Mouse (Mus musculus) MEL (cell line): ENCODE results near the gene Hmgcs1. TPM values are rescaled to one million over a fixed set of nuclear protein-coding genes. Genes with fewer than 3 reads are reported as not detected.
A peak's percentile ranks its signal among the peaks of the same experiment; 100 is the strongest.

ENCODE experiments used
- DNase-seq: peaks from one replicate; pipeline ENCODE4 v3.0.0; 2011; ENCODE audit warnings: low read depth, low spot score
- H3K27ac ChIP-seq: 2 replicates; pipeline ENCODE4 v1.5.1; 2012; ENCODE audit warnings: low read depth, mild to moderate bottlenecking, control low read depth, low read length, moderate library complexity; ENCODE audit not compliant: control insufficient read depth
- H3K27me3 ChIP-seq, 2 experiments: fragments of 150-350 bp in 1 of 2; sonication (generic) in 1 of 2; 2 replicates each; pipeline ENCODE4 v1.6.1; 2012; ENCODE audit warnings: low read length in 2 of 2, mild to moderate bottlenecking in 2 of 2, improper control_type of control experiment in 1 of 2, moderate library complexity in 1 of 2; ENCODE audit not compliant: insufficient read depth in 2 of 2, control insufficient read depth in 1 of 2
- H3K36me3 ChIP-seq, 2 experiments: 2 replicates each; pipeline ENCODE4 v1.6.1; 2012 to 2014; ENCODE audit warnings: low read length in 2 of 2, improper control_type of control experiment in 1 of 2, inconsistent platforms in 1 of 2, mild to moderate bottlenecking in 1 of 2; ENCODE audit not compliant: insufficient read depth in 2 of 2, control insufficient read depth in 1 of 2
- H3K4me1 ChIP-seq, 2 experiments: fragments of 150-350 bp in 1 of 2; sonication (generic) in 1 of 2; 2 replicates each; pipeline ENCODE4 v1.6.1; 2012; ENCODE audit warnings: low read length in 2 of 2, improper control_type of control experiment in 1 of 2, mild to moderate bottlenecking in 1 of 2; ENCODE audit not compliant: insufficient read depth in 2 of 2, control insufficient read depth in 1 of 2
- H3K4me3 ChIP-seq, 2 experiments: fragments of 150-350 bp in 1 of 2; sonication (generic) in 1 of 2; 2 replicates each; pipeline ENCODE4 v1.5.1; 2012; ENCODE audit warnings: low read depth in 2 of 2, low read length in 2 of 2, mild to moderate bottlenecking in 2 of 2, moderate library complexity in 2 of 2, control low read depth in 1 of 2, improper control_type of control experiment in 1 of 2; ENCODE audit not compliant: control insufficient read depth in 1 of 2, insufficient read depth in 1 of 2
- H3K79me2 ChIP-seq: 2 replicates; pipeline ENCODE4 v1.6.1; 2012; ENCODE audit warnings: mild to moderate bottlenecking, low read length, moderate library complexity; ENCODE audit not compliant: control insufficient read depth, poor library complexity, insufficient read depth
- H3K9ac ChIP-seq: 2 replicates; pipeline ENCODE4 v1.6.1; 2012; ENCODE audit warnings: low read depth, mild to moderate bottlenecking, control low read depth, low read length, moderate library complexity; ENCODE audit not compliant: control insufficient read depth, poor library complexity, severe bottlenecking
- H3K9me3 ChIP-seq: fragments of 150-350 bp; sonication (generic); replicated peaks from 2 replicates; pipeline ENCODE4 v1.6.1; 2012; ENCODE audit warnings: mild to moderate bottlenecking, low read length, improper control_type of control experiment, moderate library complexity; ENCODE audit not compliant: insufficient read depth
- CHD1 ChIP-seq: IDR thresholded peaks from 2 replicates; pipeline ENCODE4 v1.6.1; 2012; ENCODE audit warnings: low read depth, mild to moderate bottlenecking, inconsistent platforms, low read length, improper control_type of control experiment
- CTCF ChIP-seq, 3 experiments: IDR thresholded peaks in 2 of 3; conservative IDR thresholded peaks in 1 of 3; 2 replicates each; pipeline ENCODE4 v1.5.1; 2011 to 2012; ENCODE audit warnings: low read length in 3 of 3, low read depth in 2 of 3, mild to moderate bottlenecking in 2 of 3, improper control_type of control experiment in 1 of 3, inconsistent platforms in 1 of 3, mixed read lengths in 1 of 3, moderate library complexity in 1 of 3; ENCODE audit not compliant: control insufficient read depth in 1 of 3, insufficient read depth in 1 of 3, poor library complexity in 1 of 3, severe bottlenecking in 1 of 3
- E2F4 ChIP-seq: IDR thresholded peaks from 2 replicates; pipeline ENCODE4 v1.6.1; 2011; ENCODE audit warnings: low read depth, low read length, improper control_type of control experiment, borderline replicate concordance
- ELF1 ChIP-seq: IDR thresholded peaks from 2 replicates; pipeline ENCODE4 v1.6.1; 2014; ENCODE audit warnings: low read depth, mild to moderate bottlenecking, inconsistent platforms, low read length, improper control_type of control experiment, moderate library complexity
- EP300 ChIP-seq, 2 experiments: IDR thresholded peaks; 2 replicates each; pipeline ENCODE4 v1.6.1; 2011; ENCODE audit warnings: improper control_type of control experiment in 2 of 2, low read length in 2 of 2, low read depth in 1 of 2, mild to moderate bottlenecking in 1 of 2
- ETS1 ChIP-seq: IDR thresholded peaks from 2 replicates; pipeline ENCODE4 v1.6.1; 2012; ENCODE audit warnings: low read depth, mild to moderate bottlenecking, inconsistent platforms, low read length, improper control_type of control experiment, moderate library complexity
- GABPA ChIP-seq: IDR thresholded peaks from 2 replicates; pipeline ENCODE4 v1.6.1; 2012; ENCODE audit warnings: low read depth, mild to moderate bottlenecking, inconsistent platforms, low read length, improper control_type of control experiment, moderate library complexity
- GATA1 ChIP-seq: IDR thresholded peaks from 2 replicates; pipeline ENCODE4 v1.6.1; 2011; ENCODE audit warnings: low read depth, low read length, improper control_type of control experiment
- JUND ChIP-seq: IDR thresholded peaks from 2 replicates; pipeline ENCODE4 v1.6.1; 2011; ENCODE audit warnings: low read depth, mild to moderate bottlenecking, improper control_type of control experiment, low read length
- MAZ ChIP-seq: IDR thresholded peaks from 2 replicates; pipeline ENCODE4 v1.6.1; 2012; ENCODE audit warnings: low read depth, mild to moderate bottlenecking, inconsistent platforms, low read length, improper control_type of control experiment
- MEF2A ChIP-seq: IDR thresholded peaks from 2 replicates; pipeline ENCODE4 v1.6.1; 2014; ENCODE audit warnings: low read depth, mild to moderate bottlenecking, inconsistent platforms, low read length, improper control_type of control experiment; ENCODE audit not compliant: poor library complexity, insufficient replicate concordance, severe bottlenecking; ENCODE audit errors: extremely low read depth
- MXI1 ChIP-seq: IDR thresholded peaks from 2 replicates; pipeline ENCODE4 v1.6.1; 2011; ENCODE audit warnings: mild to moderate bottlenecking, low read depth, low read length, improper control_type of control experiment
- MYB ChIP-seq: IDR thresholded peaks from 2 replicates; pipeline ENCODE4 v1.6.1; 2011; ENCODE audit warnings: mild to moderate bottlenecking, low read depth, low read length, improper control_type of control experiment
- MYC ChIP-seq: IDR thresholded peaks from 2 replicates; pipeline ENCODE4 v1.6.1; 2011; ENCODE audit warnings: low read depth, mild to moderate bottlenecking, low read length, improper control_type of control experiment, moderate library complexity
- NELFE ChIP-seq: IDR thresholded peaks from 2 replicates; pipeline ENCODE4 v1.6.1; 2011; ENCODE audit warnings: low read depth, low read length, improper control_type of control experiment
- POLR2A ChIP-seq, 2 experiments: IDR thresholded peaks; 2 replicates each; pipeline ENCODE4 v1.6.1; 2011 to 2012; ENCODE audit warnings: low read length in 2 of 2, mild to moderate bottlenecking in 2 of 2, control low read depth in 1 of 2, improper control_type of control experiment in 1 of 2, low read depth in 1 of 2, moderate library complexity in 1 of 2; ENCODE audit not compliant: control insufficient read depth in 1 of 2, insufficient read depth in 1 of 2, poor library complexity in 1 of 2
- POLR2AphosphoS2 ChIP-seq: IDR thresholded peaks from 2 replicates; pipeline ENCODE4 v1.6.1; 2011; ENCODE audit warnings: low read length, improper control_type of control experiment
- POLR2AphosphoS5 ChIP-seq: IDR thresholded peaks from 2 replicates; pipeline ENCODE4 v1.6.1; 2012; ENCODE audit warnings: low read depth, borderline replicate concordance, mild to moderate bottlenecking, inconsistent platforms, low read length, moderate library complexity, mixed read lengths
- RAD21 ChIP-seq: IDR thresholded peaks from 2 replicates; pipeline ENCODE4 v1.6.1; 2011; ENCODE audit warnings: mild to moderate bottlenecking, low read depth, low read length, improper control_type of control experiment
- RCOR1 ChIP-seq: IDR thresholded peaks from 2 replicates; pipeline ENCODE4 v1.6.1; 2012; ENCODE audit warnings: low read depth, mild to moderate bottlenecking, inconsistent platforms, low read length, improper control_type of control experiment
- SIN3A ChIP-seq: IDR thresholded peaks from 2 replicates; pipeline ENCODE4 v1.6.1; 2012; ENCODE audit warnings: low read length, improper control_type of control experiment, inconsistent platforms
- TBP ChIP-seq: IDR thresholded peaks from 2 replicates; pipeline ENCODE4 v1.8.0; 2011; ENCODE audit warnings: low read depth, low read length, improper control_type of control experiment
- TCF12 ChIP-seq: IDR thresholded peaks from 2 replicates; pipeline ENCODE4 v1.6.1; 2014; ENCODE audit warnings: low read depth, mild to moderate bottlenecking, inconsistent platforms, low read length, improper control_type of control experiment, moderate library complexity
- UBTF ChIP-seq: IDR thresholded peaks from 2 replicates; pipeline ENCODE4 v1.6.1; 2012; ENCODE audit warnings: low read depth, mild to moderate bottlenecking, inconsistent platforms, low read length, improper control_type of control experiment, moderate library complexity, borderline replicate concordance; ENCODE audit not compliant: insufficient read depth
- USF1 ChIP-seq: IDR thresholded peaks from 2 replicates; pipeline ENCODE4 v1.6.1; 2014; ENCODE audit warnings: low read depth, mild to moderate bottlenecking, inconsistent platforms, low read length, improper control_type of control experiment, moderate library complexity
- USF2 ChIP-seq, 2 experiments: IDR thresholded peaks; 2 replicates each; pipeline ENCODE4 v1.6.1; 2011 to 2012; ENCODE audit warnings: improper control_type of control experiment in 2 of 2, low read length in 2 of 2, borderline replicate concordance in 1 of 2, inconsistent platforms in 1 of 2, low read depth in 1 of 2, mild to moderate bottlenecking in 1 of 2; ENCODE audit not compliant: insufficient read depth in 1 of 2
- ZMIZ1 ChIP-seq: IDR thresholded peaks from 2 replicates; pipeline ENCODE4 v1.6.1; 2012; ENCODE audit warnings: low read depth, mild to moderate bottlenecking, inconsistent platforms, low read length, improper control_type of control experiment, moderate library complexity
- polyA plus RNA-seq, 2 experiments: library from polyadenylated mRNA; stranded (reverse) in 1 of 2; unstranded in 1 of 2; fragments of >175 nt in 1 of 2; fragments of >200 nt in 1 of 2; gene quantifications; 2 replicates each; pipeline versions ENCODE4 v1.2.1 to v1.2.4; 2012; ENCODE audit warnings: low replicate concordance in 2 of 2, low read depth in 1 of 2; ENCODE audit not compliant: insufficient read length in 2 of 2, insufficient read depth in 1 of 2, missing spikeins in 1 of 2
- total RNA-seq: library from RNA; depleted of rRNA; stranded (reverse); fragments of 300-350 nt; gene quantifications from 2 replicates; pipeline ENCODE4 v1.2.3, GENCODE M21; 2012

The Hmgcs1 gene
- total and polyA plus RNA-seq, 3 experiments, result 13.6 to 19.3 TPM; not detected in 1

DNA sequence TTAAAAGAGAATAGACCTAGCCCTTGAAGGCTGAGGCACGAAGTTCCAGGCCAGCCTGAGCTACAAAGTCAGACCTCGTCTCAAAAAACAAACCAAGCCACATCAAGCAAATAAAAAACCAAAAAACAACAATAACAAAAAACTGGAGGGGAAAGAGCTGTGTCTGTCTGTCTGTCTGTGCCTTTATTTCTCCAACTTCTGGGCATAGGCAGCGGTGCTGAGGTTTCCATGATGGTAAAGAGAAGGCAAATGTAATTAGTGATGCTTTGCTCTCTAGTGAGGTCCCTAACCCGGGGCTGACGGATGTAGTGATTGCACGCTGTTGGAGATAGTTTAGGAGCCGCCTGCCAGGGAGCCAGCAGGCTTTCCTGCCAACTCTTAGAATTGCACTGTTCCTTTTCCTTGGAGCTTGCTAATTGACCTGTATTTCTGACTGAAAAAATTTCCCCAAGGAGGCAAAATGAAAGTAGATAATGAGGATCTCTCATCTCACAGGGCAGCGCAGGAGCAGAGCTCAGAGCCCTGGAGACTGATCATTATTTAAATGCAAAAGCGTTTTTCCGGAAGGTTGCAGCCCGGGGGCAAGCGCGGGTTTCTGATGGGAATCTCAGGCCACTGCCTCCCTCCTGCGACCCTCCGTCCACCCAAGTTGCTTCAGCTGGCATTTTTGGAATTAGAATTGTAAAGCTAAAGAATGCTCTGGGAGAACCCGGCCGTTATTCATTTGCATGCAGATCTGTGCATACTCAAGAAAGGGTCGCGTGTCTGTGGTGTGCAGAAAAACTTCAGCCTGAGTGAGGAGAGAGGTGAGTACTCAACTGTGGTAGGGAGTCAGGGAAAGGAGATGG lies 51.4 kb downstream of the Hmgcs1 start:
- TF ChIP-seq MYB (peak; percentile 22; the same call in 1 of the 2 replicates), CTCF (IDR thresholded peaks at IDR 0.05 in 2 of 3, conservative IDR thresholded peaks at IDR 0.05 in 1 of 3; ENCODE audit: control insufficient read depth in 1 of 3, insufficient read depth in 1 of 3, low read depth in 2 of 3, low read length in 3 of 3, poor library complexity in 1 of 3, severe bottlenecking in 1 of 3) (no peak), ZMIZ1 (0 out of 2 replicates have a peak, but pooled peaks have one; percentile 31), RCOR1 (0 out of 2 replicates have a peak, but pooled peaks have one; percentile 17), CHD1 (peak; percentile 64; the same call in 1 of the 2 replicates)
- TF ChIP-seq, all 39 proteins: peak for 4
- Histone ChIP-seq H3K4me3 (peak overlapping the region; percentile 58 to 90), H3K9ac (peak overlapping the region; percentile 46)

DNA sequence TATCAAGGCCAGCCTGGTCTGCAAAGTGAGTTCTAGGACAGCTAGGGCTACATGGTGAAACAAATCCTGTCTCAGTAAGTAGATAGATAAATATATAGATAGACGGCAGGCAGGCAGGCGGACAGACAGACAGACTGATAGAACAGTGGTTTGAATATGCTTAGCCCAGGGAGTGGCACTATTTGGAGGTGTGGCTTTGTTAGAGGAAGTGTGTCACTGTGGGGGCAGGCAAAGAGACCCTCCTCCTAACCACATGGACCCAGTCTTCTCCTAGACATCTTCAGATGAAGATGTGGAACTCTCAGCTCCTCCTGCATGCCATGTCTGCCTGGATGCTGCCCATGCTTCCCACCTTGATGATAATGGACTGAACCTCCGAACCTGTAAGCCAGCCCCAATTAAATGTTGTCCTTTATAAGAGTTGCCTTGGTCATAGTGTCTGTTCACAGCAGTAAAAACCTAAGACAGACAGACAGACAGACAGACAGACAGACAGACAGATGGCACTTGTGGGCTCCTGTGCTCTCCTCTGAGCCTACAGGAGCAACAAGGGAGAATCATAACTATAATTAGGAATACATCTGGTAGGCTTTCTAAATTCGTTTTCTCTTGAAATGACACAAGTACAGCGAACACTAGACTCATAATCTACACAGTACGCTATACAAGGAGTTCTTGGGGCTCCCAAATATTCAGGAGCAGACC lies 52.7 kb downstream of the Hmgcs1 start:
- peaks cover 0 to 20% of the 10 kb centered on the region in 2 experiments; a peak in 2 of 4 replicates for H3K36me3 ChIP-seq
- peaks cover 7 to 25% of the 10 kb centered on the region in 2 experiments for H3K4me1 ChIP-seq
- no peaks in the 10 kb centered on the region for H3K27me3 ChIP-seq
- H3K79me2 ChIP-seq, result no peaks in the 10 kb centered on the region; the same call in 1 of the 2 replicates
- DNase-seq, result peak; percentile 83
- H3K9ac ChIP-seq, result peak overlapping the region; percentile 75
- peak overlapping the region; percentile 83 to 90 for H3K4me3 ChIP-seq
- no peaks in the 10 kb centered on the region for H3K9me3 ChIP-seq
- peak overlapping the region; percentile 71 for H3K27ac ChIP-seq
- TF ChIP-seq POLR2AphosphoS5 (no peak), JUND (no peak), POLR2AphosphoS2 (no peak), MYB (no peak), ELF1 (no peak), EP300 (IDR thresholded peaks at IDR 0.05; ENCODE audit: low read depth in 1 of 2, low read length in 2 of 2) (no peak), MXI1 (peak; percentile 67), GATA1 (0 out of 2 replicates have a peak, but pooled peaks have one; percentile 7), NELFE (peak; percentile 58), MEF2A (no peak), TBP (peak; percentile 66; the same call in 1 of the 2 replicates), MYC (peak; percentile 48; the same call in 1 of the 2 replicates), UBTF (no peak), RAD21 (no peak), SIN3A (no peak), USF2 (IDR thresholded peaks at IDR 0.05; ENCODE audit: borderline replicate concordance in 1 of 2, insufficient read depth in 1 of 2, low read depth in 1 of 2, low read length in 2 of 2) (no peak), E2F4 (no peak), USF1 (no peak), GABPA (no peak), TCF12 (no peak), POLR2A (IDR thresholded peaks at IDR 0.05; ENCODE audit: control insufficient read depth in 1 of 2, insufficient read depth in 1 of 2, low read depth in 1 of 2, low read length in 2 of 2, poor library complexity in 1 of 2) (peak in 1 of 2 experiments; percentile 49; a peak in 1 of 4 replicates), ETS1 (no peak), MAZ (no peak)

More for the DNA sequence above, 51.4 kb downstream of the Hmgcs1 start:
- no peaks in the 10 kb centered on the region for H3K9me3 ChIP-seq
- H3K4me1 ChIP-seq, result peaks cover 5 to 25% of the 10 kb centered on the region in 2 experiments
- H3K27ac ChIP-seq, result no peak overlapping the region; the same call in 1 of the 2 replicates
- H3K27me3 ChIP-seq, result no peaks in the 10 kb centered on the region
- no peaks in the 10 kb centered on the region; the same call in 1 of the 2 replicates for H3K79me2 ChIP-seq
- peak; percentile 58 for DNase-seq
- peaks cover 0 to 16% of the 10 kb centered on the region in 2 experiments; a peak in 2 of 4 replicates for H3K36me3 ChIP-seq
